Mouse (Mus musculus) forebrain, embryonic 15.5 days (tissue): ENCODE measurements around the gene V1ra8. TPM values are rescaled to one million over a fixed set of nuclear protein-coding genes. Genes with fewer than 3 reads are reported as not detected.
"Not testable (repeated sequence)": the region's sequence is repeated elsewhere in the genome, so short reads cannot be mapped to it uniquely, and the experiment has no call there.

Experiments used
- ATAC-seq: fragments of 200-750 bp; cut with Nextera tagmentation; replicated peaks from 2 replicates; pipeline ENCODE4 v1.8.0; 2017; ENCODE audit warnings: mild to moderate bottlenecking, moderate TSS enrichment, moderate library complexity
- H3K27ac ChIP-seq: fragments of 300-500 bp; sonication (generic); replicated peaks from 2 replicates; pipeline ENCODE4 v1.5.1; 2015; ENCODE audit warnings: mild to moderate bottlenecking, inconsistent platforms
- H3K27me3 ChIP-seq: fragments of 300-500 bp; sonication (generic); 2 replicates; pipeline ENCODE4 v1.6.1; 2015; ENCODE audit warnings: inconsistent platforms
- H3K36me3 ChIP-seq: fragments of 300-500 bp; sonication (generic); 2 replicates; pipeline ENCODE4 v1.6.1; 2015; ENCODE audit warnings: mild to moderate bottlenecking, inconsistent platforms
- H3K4me1 ChIP-seq: fragments of 300-500 bp; sonication (generic); 2 replicates; pipeline ENCODE4 v1.6.1; 2015; ENCODE audit warnings: inconsistent platforms
- H3K4me2 ChIP-seq: fragments of 300-500 bp; sonication (generic); replicated peaks from 2 replicates; pipeline ENCODE4 v1.6.1; 2015; ENCODE audit warnings: mild to moderate bottlenecking, inconsistent platforms
- H3K4me3 ChIP-seq: fragments of 300-500 bp; sonication (generic); 2 replicates; pipeline ENCODE4 v1.5.1; 2015; ENCODE audit warnings: mild to moderate bottlenecking, inconsistent platforms
- H3K9ac ChIP-seq: fragments of 300-500 bp; sonication (generic); replicated peaks from 2 replicates; pipeline ENCODE4 v1.6.1; 2015; ENCODE audit warnings: mild to moderate bottlenecking, inconsistent platforms
- H3K9me3 ChIP-seq: fragments of 300-500 bp; sonication (generic); 2 replicates; pipeline ENCODE4 v1.6.1; 2016; ENCODE audit warnings: inconsistent platforms
- WGBS: fragments of 180-500 bp; shearing (Covaris S2); methylation state at CpG from one replicate; pipeline ENCODE4 v1.1.7; 2015; ENCODE audit warnings: mixed read lengths; 5-methylcytosine and 5-hydroxymethylcytosine counted together
- polyA plus RNA-seq: library from polyadenylated mRNA; unstranded; fragments of >200 nt; fragmentation: Nextera tagmentation; extraction: Ambion mirVana; gene quantifications from 2 replicates; pipeline ENCODE4 v1.2.1, GENCODE M21; 2015

Gene V1ra8
- polyA plus RNA-seq: not detected in 2 replicates

GRCm38 (mm10) chr6:90202493-90202892 lies at the start of gene V1ra8:
Gene V1ra8, plus strand, starts transcription at chr6:90202793.
- not testable (repeated sequence) for H3K9me3 ChIP-seq, H3K36me3 ChIP-seq, H3K9ac ChIP-seq, H3K4me3 ChIP-seq, H3K4me2 ChIP-seq, H3K27me3 ChIP-seq, H3K4me1 ChIP-seq, H3K27ac ChIP-seq, ATAC-seq
- 87% methylated on average over 2 of the region's 2 CpGs for WGBS

GRCm38 (mm10) chr6:90160139-90160538 lies 42.5 kb upstream of the V1ra8 start:
- Histone ChIP-seq H3K4me3 (no peak overlapping the region), H3K9ac (no peak overlapping the region), H3K4me2 (no peak overlapping the region), H3K27ac (no peak overlapping the region), H3K4me1 (no peaks in the 10 kb centered on the region), H3K9me3 (no peaks in the 10 kb centered on the region), H3K36me3 (no peaks in the 10 kb centered on the region), H3K27me3 (no peaks in the 10 kb centered on the region)
- ATAC-seq: no peak
- 90% methylated on average over 3 of the region's 3 CpGs for WGBS

GRCm38 (mm10) chr6:90174508-90174907 lies 28.1 kb upstream of the V1ra8 start, which contains the start of gene Vmn1r52:
Gene Vmn1r52, plus strand, starts transcription at chr6:90174808.
- Histone ChIP-seq H3K4me2 (no peak within 1 kb of the TSS), H3K4me3 (no peak within 1 kb of the TSS), H3K36me3 (no peaks in the 10 kb centered on the region), H3K4me1 (no peaks in the 10 kb centered on the region), H3K9ac (no peak within 1 kb of the TSS), H3K27me3 (no peaks in the 10 kb centered on the region), H3K27ac (no peak within 1 kb of the TSS), H3K9me3 (no peaks in the 10 kb centered on the region)
- 64% methylated on average over 2 of the region's 2 CpGs for WGBS
- ATAC-seq: no peak

- no peak within 1 kb of the TSS for H3K4me3 ChIP-seq
- no peak within 1 kb of the TSS for H3K27ac ChIP-seq
- no peaks in the 10 kb centered on the region for H3K36me3 ChIP-seq
- no peaks in the 10 kb centered on the region for H3K4me1 ChIP-seq
- no peak within 1 kb of the TSS for H3K4me2 ChIP-seq
- H3K9me3 ChIP-seq: no peaks in the 10 kb centered on the region; the same call in 1 of the 2 replicates
- H3K9ac ChIP-seq: no peak within 1 kb of the TSS
- 92% methylated on average over 1 of the region's 1 CpGs for WGBS
- H3K27me3 ChIP-seq: no peaks in the 10 kb centered on the region
- no peak for ATAC-seq
Measured at GRCm38 (mm10) chr6:90224338-90224737, 21.7 kb downstream of the V1ra8 start, which contains the start of gene Vmn1r53. Gene Vmn1r53, minus strand, starts transcription at chr6:90224438.

GRCm38 (mm10) chr6:90232114-90232513 lies 29.5 kb downstream of the V1ra8 start:
- ATAC-seq, H3K27ac ChIP-seq, H3K36me3 ChIP-seq, H3K4me1 ChIP-seq, H3K4me2 ChIP-seq, H3K4me3 ChIP-seq, H3K9me3 ChIP-seq, H3K27me3 ChIP-seq, H3K9ac ChIP-seq: not testable (repeated sequence)
- 91% methylated on average over 4 of the region's 4 CpGs for WGBS

- Histone ChIP-seq H3K27ac (no peak overlapping the region), H3K4me3 (no peak overlapping the region), H3K4me2 (no peak overlapping the region), H3K4me1 (no peaks in the 10 kb centered on the region), H3K36me3 (no peaks in the 10 kb centered on the region), H3K27me3 (no peaks in the 10 kb centered on the region), H3K9ac (no peak overlapping the region), H3K9me3 (no peaks in the 10 kb centered on the region; the same call in 1 of the 2 replicates)
- no peak for ATAC-seq
- 69% methylated on average over 27 of the region's 27 CpGs for WGBS
Measured at GRCm38 (mm10) chr6:90232681-90233080, 30.1 kb downstream of the V1ra8 start.

- no peak overlapping the region for H3K4me3 ChIP-seq
- 78% methylated on average over 3 of the region's 3 CpGs for WGBS
- H3K9ac ChIP-seq: no peak overlapping the region
- no peaks in the 10 kb centered on the region for H3K4me1 ChIP-seq
- H3K27me3 ChIP-seq: no peaks in the 10 kb centered on the region
- no peaks in the 10 kb centered on the region for H3K9me3 ChIP-seq
- H3K27ac ChIP-seq: no peak overlapping the region
- no peak for ATAC-seq
- H3K4me2 ChIP-seq: no peak overlapping the region
- H3K36me3 ChIP-seq: no peaks in the 10 kb centered on the region
Measured at GRCm38 (mm10) chr6:90244019-90244418, 41.4 kb downstream of the V1ra8 start.

GRCm38 (mm10) chr6:90246000-90246399 lies 43.4 kb downstream of the V1ra8 start, which contains the start of gene Vmn1r54:
Gene Vmn1r54, plus strand, starts transcription at chr6:90246300.
- Histone ChIP-seq H3K27ac (no peak within 1 kb of the TSS), H3K4me3 (no peak within 1 kb of the TSS), H3K4me2 (no peak within 1 kb of the TSS), H3K27me3 (no peaks in the 10 kb centered on the region), H3K4me1 (no peaks in the 10 kb centered on the region), H3K9me3 (no peaks in the 10 kb centered on the region), H3K9ac (no peak within 1 kb of the TSS), H3K36me3 (no peaks in the 10 kb centered on the region)
- no peak for ATAC-seq
- 74% methylated on average over 1 of the region's 1 CpGs for WGBS

Other genes starting within 250 kb of the V1ra8 start
- not detected in 2 replicates for gene Vmn1r46, start 233.5 kb upstream of the V1ra8 start, polyA plus RNA-seq
- not detected in 2 replicates for gene Vmn1r47, start 186.6 kb upstream of the V1ra8 start, polyA plus RNA-seq
- not detected in 2 replicates for gene Vmn1r48, start 166.0 kb upstream of the V1ra8 start, polyA plus RNA-seq
- gene Vmn1r49, start 124.3 kb upstream of the V1ra8 start, polyA plus RNA-seq: not detected in 2 replicates
- gene Vmn1r50, start 101.4 kb upstream of the V1ra8 start, polyA plus RNA-seq: not detected in 2 replicates
- gene Vmn1r51, start 80.2 kb upstream of the V1ra8 start, polyA plus RNA-seq: not detected in 2 replicates
- gene Vmn1r52, start 28.0 kb upstream of the V1ra8 start, polyA plus RNA-seq: not detected in 2 replicates
- not detected in 2 replicates for gene Vmn1r53, start 21.6 kb downstream of the V1ra8 start, polyA plus RNA-seq
- gene Vmn1r54, start 43.5 kb downstream of the V1ra8 start, polyA plus RNA-seq: not detected in 2 replicates
- gene BC048671, start 98.4 kb downstream of the V1ra8 start, polyA plus RNA-seq: not detected in 2 replicates
- gene Chst13, start 122.4 kb downstream of the V1ra8 start, polyA plus RNA-seq: not detected in 2 replicates
- gene Uroc1, start 130.5 kb downstream of the V1ra8 start, polyA plus RNA-seq: not detected in 2 replicates
- gene Zxdc, start 166.7 kb downstream of the V1ra8 start, polyA plus RNA-seq: 12.3 and 12.4 TPM in 2 replicates
- gene Cfap100, start 226.0 kb downstream of the V1ra8 start, polyA plus RNA-seq: 3.9 and 5.3 TPM in 2 replicates